Mouse (Mus musculus) adrenal gland, adult 8-10 months (tissue): ENCODE results near the gene Pank2. TPM values are rescaled to one million over a fixed set of nuclear protein-coding genes. Genes with fewer than 3 reads are reported as not detected.
"Not testable (repeated sequence)": the region's sequence is repeated elsewhere in the genome, so short reads cannot be mapped to it uniquely, and the experiment has no call there.

Source experiments
- DNase-seq: peaks from one replicate; pipeline ENCODE4 v3.0.0; 2022
- total RNA-seq, 4 experiments: library from RNA; stranded (reverse); gene quantifications; 2 replicates each; pipeline ENCODE4 v1.2.4; 2022

Pank2 gene
- total RNA-seq, 4 experiments from 2014 or later: 49.0 to 61.9 (median 53.7) TPM

- DNase-seq: no peak
These were observed 1.6 kb upstream of the Pank2 start for GRCm38 (mm10) chr2:131260544-131261307.

GRCm38 (mm10) chr2:131261481-131262212 lies 648 bp upstream of the Pank2 start:
- no peak for DNase-seq

GRCm38 (mm10) chr2:131262680-131263670 lies 680 bp downstream of the Pank2 start:
- DNase-seq: peak; percentile 52

GRCm38 (mm10) chr2:131264027-131264426 lies 1.7 kb downstream of the Pank2 start:
- DNase-seq: no peak

- DNase-seq: no peak
These were observed 2.8 kb downstream of the Pank2 start for GRCm38 (mm10) chr2:131265056-131265455.

- DNase-seq: no peak
These were observed 13.2 kb downstream of the Pank2 start for GRCm38 (mm10) chr2:131275493-131275892.

- DNase-seq: no peak
These were observed 14.4 kb downstream of the Pank2 start for GRCm38 (mm10) chr2:131276722-131277121.

- DNase-seq: no peak
These were observed 19.3 kb downstream of the Pank2 start for GRCm38 (mm10) chr2:131281596-131281995.

- no peak for DNase-seq
These were observed 24.0 kb downstream of the Pank2 start for GRCm38 (mm10) chr2:131286276-131286675.

- no peak for DNase-seq
These were observed 28.4 kb downstream of the Pank2 start for GRCm38 (mm10) chr2:131290669-131291068.

- DNase-seq: no peak
These were observed 34.5 kb downstream of the Pank2 start for GRCm38 (mm10) chr2:131296746-131297261.

GRCm38 (mm10) chr2:131298674-131299073 lies 36.4 kb downstream of the Pank2 start:
- not testable (repeated sequence) for DNase-seq

GRCm38 (mm10) chr2:131300485-131300884 lies 38.2 kb downstream of the Pank2 start:
- no peak for DNase-seq

- DNase-seq: no peak
These were observed 39.3 kb downstream of the Pank2 start for GRCm38 (mm10) chr2:131301635-131302034.

- DNase-seq: no peak
These were observed 42.2 kb downstream of the Pank2 start for GRCm38 (mm10) chr2:131304497-131304896.

GRCm38 (mm10) chr2:131305226-131305625 lies 42.9 kb downstream of the Pank2 start:
- DNase-seq: not testable (repeated sequence)

- DNase-seq: no peak
These were observed 45.1 kb downstream of the Pank2 start for GRCm38 (mm10) chr2:131307391-131307790.

GRCm38 (mm10) chr2:131307822-131308221 lies 45.5 kb downstream of the Pank2 start:
- no peak for DNase-seq

GRCm38 (mm10) chr2:131309296-131309695 lies 47.0 kb downstream of the Pank2 start:
- no peak for DNase-seq

GRCm38 (mm10) chr2:131316167-131316566 lies 53.9 kb downstream of the Pank2 start:
- no peak for DNase-seq

GRCm38 (mm10) chr2:131319401-131319800 lies 57.1 kb downstream of the Pank2 start:
- no peak for DNase-seq

GRCm38 (mm10) chr2:131321192-131321591 lies 58.9 kb downstream of the Pank2 start:
- not testable (repeated sequence) for DNase-seq
